Mouse (Mus musculus) heart, adult 2 months (tissue): Measurements from ENCODE around the gene Gm4559.
"Not testable (repeated sequence)": the region's sequence is repeated elsewhere in the genome, so short reads cannot be mapped to it uniquely, and the experiment has no call there.

Experiments used
- CTCF ChIP-seq: fragments of 200-600 bp; IDR thresholded peaks from 2 replicates; pipeline ENCODE4 v1.8.1; 2022; ENCODE audit warnings: antibody characterized with exemption, mild to moderate bottlenecking, moderate library complexity
- EP300 ChIP-seq: fragments of 200-500 bp; IDR thresholded peaks from 2 replicates; pipeline ENCODE4 v1.6.1; 2011; ENCODE audit warnings: low read depth, low read length, control low read depth; ENCODE audit not compliant: insufficient read depth
- POLR2A ChIP-seq: fragments of 200-500 bp; IDR thresholded peaks from 2 replicates; pipeline ENCODE4 v1.6.1; 2011; ENCODE audit warnings: mild to moderate bottlenecking, low read depth, low read length, control low read depth; ENCODE audit not compliant: insufficient read depth

DNA sequence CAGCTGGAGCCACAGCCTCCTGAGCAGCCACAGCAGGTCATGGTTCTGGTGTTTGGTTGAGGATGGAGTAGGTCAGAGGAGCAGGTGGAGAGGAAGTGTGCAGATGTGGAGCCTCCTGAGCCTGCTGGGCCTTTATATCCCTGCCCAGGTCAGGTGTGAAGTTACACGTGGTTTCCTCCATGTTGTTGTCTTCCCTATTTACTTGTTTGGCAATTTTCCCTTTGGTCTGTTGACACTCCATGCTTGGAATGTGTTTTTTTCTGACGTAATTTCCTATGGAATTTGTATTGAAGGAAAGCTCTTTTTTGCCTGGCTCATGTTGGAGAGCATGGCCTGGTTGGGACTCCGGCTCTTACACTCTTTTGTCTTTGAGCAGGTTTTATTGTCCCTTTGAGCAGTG is 44.3 kb downstream of the Gm4559 start, which contains the start of gene Krtap5-5:
- not testable (repeated sequence) for TF ChIP-seq CTCF, POLR2A, EP300
